Mouse (Mus musculus) megakaryocyte progenitor cell, adult 5-6 weeks (primary cell): Measurements from ENCODE around the gene Dbh. TPM values are rescaled to one million over a fixed set of nuclear protein-coding genes. Genes with fewer than 3 reads are reported as not detected.

Experiments
- ATAC-seq: replicated peaks from 2 replicates; pipeline ENCODE4 v1.8.0; 2016; ENCODE audit warnings: mild to moderate bottlenecking, moderate TSS enrichment, inconsistent platforms; ENCODE audit not compliant: poor library complexity
- total RNA-seq, 2 experiments: library from RNA; stranded (forward) in 1 of 2; stranded (reverse) in 1 of 2; fragments of 157-497, 149-512 nt in 1 of 2; fragments of 200-1000 nt in 1 of 2; gene quantifications; 2 replicates each; pipeline versions ENCODE4 v1.2.3 to v1.2.4; 2015 to 2017

Gene Dbh
- total RNA-seq (2015) (not detected in 2 replicates), total RNA-seq (2017) (not detected in 2 replicates)

DNA sequence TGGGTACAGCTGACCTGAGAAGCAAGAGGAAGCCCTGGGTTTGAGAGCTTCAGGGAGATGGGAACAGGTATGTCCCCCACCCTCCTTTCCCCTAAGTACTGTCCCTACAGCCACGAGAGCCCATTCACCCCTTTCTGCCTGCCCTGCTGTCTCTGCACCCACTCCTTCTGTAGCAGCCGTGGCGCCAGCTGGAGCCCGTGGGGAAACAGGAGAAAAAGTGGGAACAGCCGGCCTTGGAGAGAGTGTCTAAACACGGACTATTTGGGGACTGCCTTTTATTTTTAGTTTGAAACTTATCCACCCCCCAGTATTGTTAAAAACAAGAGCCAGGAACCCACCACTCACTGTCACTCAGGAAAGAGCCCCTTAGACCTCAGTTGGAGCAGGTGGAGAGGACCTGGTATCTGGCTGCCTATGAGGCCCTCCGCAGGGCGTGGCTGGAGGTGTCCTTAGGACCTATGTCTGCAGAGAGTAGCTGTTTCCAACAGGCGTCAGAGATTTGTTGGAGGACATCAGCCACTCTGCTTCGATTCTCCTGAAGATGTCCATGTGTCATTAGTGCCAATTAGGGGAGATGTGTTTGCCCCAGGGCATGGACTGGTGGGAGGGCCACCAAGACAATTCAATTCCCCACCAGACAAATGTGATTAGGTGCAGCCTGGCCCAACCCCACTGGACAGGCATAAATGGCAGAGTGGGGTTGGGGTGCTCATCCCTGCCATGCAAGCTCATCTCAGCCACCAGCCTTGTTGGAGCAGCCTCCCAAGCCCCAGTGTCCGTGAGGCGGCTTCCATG is at the start of gene Dbh:
Gene Dbh, plus strand, starts transcription at position 438 of the 795 bp plus-strand sequence.
- no peak for ATAC-seq

GRCm38 (mm10) chr2:27118452-27118851 is 46.6 kb upstream of the Dbh start:
- ATAC-seq = no peak

- no peak for ATAC-seq
Measured at GRCm38 (mm10) chr2:27119766-27120165, 45.3 kb upstream of the Dbh start.

- ATAC-seq = 0 out of 2 replicates have a peak, but pooled peaks have one; percentile 12
Measured at GRCm38 (mm10) chr2:27120241-27120641, 44.8 kb upstream of the Dbh start.

DNA sequence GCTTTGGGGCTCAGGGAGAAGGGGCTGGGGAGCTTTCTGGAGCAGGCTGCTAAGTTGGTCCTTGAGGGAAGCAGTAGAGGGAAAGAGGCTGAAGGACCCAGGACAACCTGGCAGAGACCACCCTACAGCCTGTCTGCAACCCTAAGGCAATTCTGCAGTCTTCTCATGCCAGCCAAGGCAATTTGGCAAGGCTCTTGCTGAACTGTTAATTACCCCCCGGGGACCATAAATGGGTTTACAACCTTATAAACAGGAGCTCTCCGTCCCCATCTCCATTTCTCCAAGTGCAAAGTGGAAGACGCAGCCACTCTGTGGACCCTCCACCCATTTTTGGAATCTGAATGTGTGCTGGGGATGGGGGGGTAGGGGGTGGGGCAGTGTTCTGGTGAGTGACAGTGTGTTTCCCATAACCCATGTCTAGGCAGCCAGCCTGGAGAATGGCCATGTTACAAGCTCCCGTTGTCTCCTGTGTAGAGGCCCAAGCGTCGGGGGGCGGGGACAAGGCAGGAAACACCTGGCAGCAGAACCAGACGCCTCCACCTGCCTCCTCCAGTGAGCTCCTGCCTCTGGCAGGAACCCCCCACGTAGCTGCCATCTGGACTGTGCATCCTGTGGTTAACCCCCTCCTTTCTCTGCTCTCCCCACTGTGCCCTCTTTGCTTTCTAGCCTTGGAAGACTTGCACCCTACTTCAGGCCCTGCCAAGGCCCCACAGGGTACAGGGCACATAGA is 43.2 kb upstream of the Dbh start:
- peak; percentile 77 for ATAC-seq

GRCm38 (mm10) chr2:27122578-27122977 is 42.5 kb upstream of the Dbh start:
- no peak for ATAC-seq

GRCm38 (mm10) chr2:27123121-27123520 is 41.9 kb upstream of the Dbh start:
- no peak for ATAC-seq

GRCm38 (mm10) chr2:27125979-27126378 is 39.1 kb upstream of the Dbh start:
- ATAC-seq = peak; percentile 45

DNA sequence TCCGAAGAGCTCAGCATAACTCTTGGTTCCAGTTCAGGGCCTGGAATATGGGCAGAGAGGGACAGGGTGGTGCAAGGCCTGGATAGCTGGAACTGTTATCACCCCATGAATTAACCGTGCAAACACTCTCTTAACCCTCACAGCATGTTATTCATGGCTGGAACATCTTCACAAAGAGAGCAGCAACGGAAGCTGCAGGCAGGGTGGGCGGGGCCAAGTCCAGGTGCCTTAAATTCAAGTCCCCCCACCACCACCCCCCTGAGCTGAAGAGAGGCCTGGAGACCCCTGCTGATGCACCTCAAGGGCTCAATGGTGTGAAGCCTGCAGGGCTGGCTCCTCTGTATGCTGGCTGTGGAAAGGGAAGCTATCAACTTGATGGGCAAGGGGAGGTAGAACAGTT is 38.5 kb upstream of the Dbh start:
- no peak for ATAC-seq

- ATAC-seq = peak; percentile 80
Measured at GRCm38 (mm10) chr2:27128990-27129389, 36.0 kb upstream of the Dbh start.

DNA sequence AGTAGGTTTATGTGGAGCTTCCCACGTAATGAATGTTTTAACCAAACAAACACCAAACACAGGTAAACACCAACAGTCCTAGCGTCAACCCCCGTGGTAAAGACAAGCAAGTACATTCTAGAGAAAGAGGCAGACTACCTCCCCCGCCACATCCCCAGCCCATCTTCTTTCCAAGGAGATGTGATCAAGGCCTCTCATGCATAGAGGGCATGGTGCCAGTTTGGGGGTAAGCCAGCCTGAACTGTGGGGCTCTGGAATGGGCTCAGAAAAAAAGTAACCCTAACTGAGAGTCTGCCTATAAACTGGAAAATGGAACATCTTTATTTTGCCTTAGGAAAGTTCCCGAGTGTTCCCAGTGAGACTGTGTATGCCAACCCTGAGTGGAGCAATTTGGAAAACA is 29.1 kb upstream of the Dbh start:
- ATAC-seq = no peak

DNA sequence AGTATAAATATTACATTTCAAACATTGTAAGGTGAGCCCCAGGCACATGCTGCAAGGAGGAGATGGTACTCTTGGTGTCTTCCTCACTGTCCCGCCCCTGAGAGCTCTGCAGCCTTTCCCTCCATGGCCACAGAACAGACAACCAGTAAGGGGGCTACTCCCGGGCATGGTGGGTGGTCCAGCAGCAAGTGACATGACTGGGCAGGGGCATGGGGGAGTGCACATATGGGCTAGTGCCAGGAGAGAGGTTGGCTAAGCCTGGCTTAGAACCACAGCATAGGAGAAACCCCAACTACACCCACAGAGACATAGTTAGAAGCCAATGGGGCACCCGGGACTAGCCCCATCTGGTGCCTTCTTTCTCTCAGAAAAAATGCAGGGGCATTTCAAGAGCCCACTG is 28.7 kb upstream of the Dbh start:
- ATAC-seq = no peak

- no peak for ATAC-seq
Measured at GRCm38 (mm10) chr2:27136789-27137188, 28.2 kb upstream of the Dbh start.

GRCm38 (mm10) chr2:27138356-27138755 is 26.7 kb upstream of the Dbh start:
- ATAC-seq = no peak

- peak; percentile 52 for ATAC-seq
Measured at GRCm38 (mm10) chr2:27141950-27142693, 22.9 kb upstream of the Dbh start, which contains the start of gene Fam163b. Gene Fam163b (minus strand): TSS chr2:27142491.

DNA sequence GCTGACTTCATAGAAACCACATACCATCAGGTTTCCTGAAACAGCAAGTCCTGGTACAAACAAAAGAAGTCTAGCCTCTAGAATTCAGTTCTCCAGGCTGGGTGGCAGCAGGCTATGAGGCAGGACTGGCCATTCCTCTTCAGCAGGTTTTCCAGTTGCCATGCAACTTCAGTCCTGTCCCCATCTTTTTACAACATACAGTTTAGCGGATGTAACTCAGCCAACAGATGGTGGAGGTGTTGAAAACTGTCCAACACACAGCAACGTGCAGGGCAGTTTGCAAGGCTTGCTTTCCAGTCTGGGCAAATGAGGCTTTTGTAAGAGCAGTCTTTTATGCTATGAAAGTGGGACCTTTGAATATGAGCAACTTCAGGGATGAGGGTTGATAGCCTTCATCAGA is 20.1 kb upstream of the Dbh start:
- ATAC-seq = no peak

DNA sequence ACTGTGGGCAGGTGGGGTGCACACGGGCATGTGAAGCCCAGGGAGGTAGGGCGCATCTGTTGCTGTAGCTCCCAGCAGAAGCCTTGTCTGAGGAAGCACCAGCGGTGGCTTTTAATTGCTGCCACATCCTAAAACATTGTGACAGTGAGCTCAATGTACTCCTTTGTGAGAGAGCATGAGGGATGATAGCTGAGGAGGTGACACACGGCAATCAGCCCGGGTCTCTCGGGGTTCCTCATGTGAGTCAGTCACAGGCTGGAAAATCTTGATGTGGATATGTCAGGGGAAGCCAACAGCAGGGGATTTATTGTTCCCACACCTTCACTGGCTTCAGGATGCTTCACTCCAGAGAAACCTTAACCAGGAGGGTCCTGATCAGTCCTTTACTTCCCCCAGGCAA is 18.2 kb upstream of the Dbh start:
- ATAC-seq = no peak

DNA sequence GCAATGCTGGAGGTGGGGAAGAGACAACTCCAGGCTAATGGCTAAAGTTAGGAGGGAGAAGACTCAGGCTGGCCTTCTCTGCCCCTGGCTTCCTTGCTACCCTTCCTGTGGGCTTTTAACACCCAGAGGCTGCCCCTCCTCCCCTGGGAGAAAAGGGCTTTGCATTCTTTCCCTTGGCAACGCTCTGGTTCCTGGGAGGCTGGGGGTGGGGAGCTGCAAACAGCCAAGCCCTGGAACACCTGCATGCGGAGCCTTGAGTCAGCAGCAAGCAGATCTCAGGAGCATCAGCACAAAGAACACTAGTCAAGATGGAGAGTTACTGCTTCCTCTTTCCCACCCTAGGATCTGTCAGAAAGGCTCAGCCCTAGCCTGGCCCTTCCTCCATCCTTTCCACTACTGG is 15.6 kb upstream of the Dbh start:
- no peak for ATAC-seq

- ATAC-seq = no peak
Measured at GRCm38 (mm10) chr2:27154466-27155185, 10.4 kb upstream of the Dbh start.

GRCm38 (mm10) chr2:27156596-27156995 is 8.4 kb upstream of the Dbh start:
- ATAC-seq = no peak

DNA sequence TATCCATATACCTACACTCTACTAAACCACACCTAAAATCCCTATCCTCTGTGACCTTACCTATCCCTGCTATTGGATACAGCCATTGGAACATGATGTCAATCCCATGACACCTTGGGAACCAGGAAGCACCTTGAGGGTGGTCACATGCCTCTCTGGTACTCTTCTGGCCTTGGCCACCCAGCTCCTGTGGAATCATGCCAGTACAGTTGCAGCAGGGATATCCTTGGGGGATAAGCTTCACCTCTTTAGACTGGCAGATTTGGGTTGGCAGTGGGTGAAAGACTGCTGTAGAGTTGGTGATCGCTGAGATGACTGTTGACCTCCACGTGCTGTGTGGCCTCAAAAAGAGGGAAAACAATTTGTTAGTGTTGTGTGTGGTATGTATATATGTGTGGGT is 3.5 kb upstream of the Dbh start:
- no peak for ATAC-seq
